Mouse (Mus musculus) lung, embryonic 14.5 days (tissue): ENCODE measurements around the gene Rnf141. TPM values are rescaled to one million over a fixed set of nuclear protein-coding genes. Genes with fewer than 3 reads are reported as not detected.

Experiments
- ATAC-seq: fragments of 200-750 bp; cut with Nextera tagmentation; 2 replicates; pipeline ENCODE4 v1.8.0; 2017; ENCODE audit warnings: mild to moderate bottlenecking, moderate TSS enrichment, moderate library complexity; ENCODE audit not compliant: insufficient read depth
- DNase-seq: peaks from one replicate; pipeline ENCODE4 v3.0.0-alpha.2; 2015
- H3K27ac ChIP-seq: fragments of 300-500 bp; sonication (generic); 2 replicates; pipeline ENCODE4 v1.5.1; 2014; ENCODE audit warnings: low read depth, mild to moderate bottlenecking, moderate library complexity
- H3K27me3 ChIP-seq: fragments of 300-500 bp; sonication (generic); 2 replicates; pipeline ENCODE4 v1.6.1; 2014; ENCODE audit warnings: low read length, control low read depth; ENCODE audit not compliant: insufficient read depth
- H3K36me3 ChIP-seq: fragments of 300-500 bp; sonication (generic); 2 replicates; pipeline ENCODE4 v1.6.1; 2014; ENCODE audit warnings: control low read depth; ENCODE audit not compliant: insufficient read depth
- H3K4me1 ChIP-seq: fragments of 300-500 bp; sonication (generic); 2 replicates; pipeline ENCODE4 v1.6.1; 2014; ENCODE audit warnings: antibody characterized with exemption, control low read depth; ENCODE audit not compliant: insufficient read depth
- H3K4me2 ChIP-seq: fragments of 300-500 bp; sonication (generic); 2 replicates; pipeline ENCODE4 v1.6.1; 2014; ENCODE audit warnings: mild to moderate bottlenecking
- H3K4me3 ChIP-seq: fragments of 300-500 bp; sonication (generic); 2 replicates; pipeline ENCODE4 v1.5.1; 2014; ENCODE audit warnings: low read depth, low read length
- H3K9ac ChIP-seq: fragments of 300-500 bp; sonication (generic); 2 replicates; pipeline ENCODE4 v1.6.1; 2014
- H3K9me3 ChIP-seq: fragments of 300-500 bp; sonication (generic); 2 replicates; pipeline ENCODE4 v1.6.1; 2016; ENCODE audit warnings: low read depth, low read length, control low read depth
- CTCF ChIP-seq: IDR thresholded peaks from 2 replicates; pipeline ENCODE4 v1.5.1; 2016; ENCODE audit warnings: antibody characterized with exemption, low read depth
- WGBS: fragments of 180-500 bp; shearing (Covaris S2); extraction: QIAGEN DNeasy Blood & Tissue Kit; methylation state at CpG from one replicate; pipeline ENCODE4 v1.1.7; 2014; 5-methylcytosine and 5-hydroxymethylcytosine counted together
- microRNA-seq: library from miRNA; unstranded; fragments of <30 nt; microRNA quantifications from one replicate; pipeline ENCODE4, GENCODE M21; 2016; ENCODE audit warnings: borderline number of aligned reads
- polyA plus RNA-seq: library from polyadenylated mRNA; unstranded; fragments of >200 nt; fragmentation: Nextera tagmentation; extraction: Ambion mirVana; gene quantifications from 2 replicates; pipeline ENCODE4 v1.2.1, GENCODE M21; 2014

Rnf141 gene
- polyA plus RNA-seq, 1 experiment from 2014 or later = 37.1 TPM

- TF ChIP-seq CTCF = no peak
- Histone ChIP-seq H3K27ac (no peak overlapping the region), H3K4me1 (no peaks in the 10 kb centered on the region), H3K9ac (no peak overlapping the region), H3K4me3 (no peak overlapping the region), H3K4me2 (no peak overlapping the region), H3K27me3 (no peaks in the 10 kb centered on the region), H3K9me3 (no peaks in the 10 kb centered on the region), H3K36me3 (no peaks in the 10 kb centered on the region)
- no peak for DNase-seq
- WGBS = 57% methylated on average over 1 of the region's 1 CpGs
- ATAC-seq = no peak
Observed at GRCm38 (mm10) chr7:110751634-110752033, 92.6 kb downstream of the Rnf141 start.

GRCm38 (mm10) chr7:110750834-110751233 is 93.4 kb downstream of the Rnf141 start:
- no peak for ATAC-seq
- Histone ChIP-seq H3K9ac (no peak overlapping the region), H3K4me2 (no peak overlapping the region), H3K9me3 (no peaks in the 10 kb centered on the region), H3K27ac (no peak overlapping the region), H3K27me3 (no peaks in the 10 kb centered on the region), H3K36me3 (no peaks in the 10 kb centered on the region), H3K4me3 (no peak overlapping the region), H3K4me1 (no peaks in the 10 kb centered on the region)
- no peak for DNase-seq
- WGBS = 48% methylated on average over 4 of the region's 4 CpGs
- no peak for TF ChIP-seq CTCF

Small RNAs within 50 kb of the gene (microRNA-seq; reads per million reads assigned to microRNA genes)
- not detected for gene Gm47282

Other genes with a start within 250 kb of the Rnf141 start
- gene Sbf2, start 229.5 kb downstream of the Rnf141 start, polyA plus RNA-seq = 43.2 and 45.4 TPM in 2 replicates
- 2.3 and 2.5 TPM in 2 replicates for gene Adm, start 216.8 kb downstream of the Rnf141 start, polyA plus RNA-seq
- 1.4 and 2.6 TPM in 2 replicates for gene Ampd3, start 76.3 kb downstream of the Rnf141 start, polyA plus RNA-seq
- gene Lyve1, start 18.8 kb upstream of the Rnf141 start, polyA plus RNA-seq = 33.8 and 37.6 TPM in 2 replicates
- gene Mrvi1, start 138.0 kb upstream of the Rnf141 start, polyA plus RNA-seq = 15.2 and 15.8 TPM in 2 replicates
- gene Ctr9, start 184.5 kb upstream of the Rnf141 start, polyA plus RNA-seq = 65.2 and 68.8 TPM in 2 replicates
- gene Eif4g2, start 238.6 kb upstream of the Rnf141 start, polyA plus RNA-seq = 1,010 and 1,058 TPM in 2 replicates